Mouse (Mus musculus) stomach, postnatal 0 days (tissue): ENCODE measurements around the gene Oit1.

Experiments used
- CTCF ChIP-seq: IDR thresholded peaks from 2 replicates; pipeline ENCODE4 v1.5.1; 2016; ENCODE audit warnings: antibody characterized with exemption, low read depth, mild to moderate bottlenecking, moderate library complexity
- EP300 ChIP-seq: optimal IDR thresholded peaks from 2 replicates; pipeline ENCODE3; 2016; ENCODE audit warnings: antibody characterized with exemption

DNA sequence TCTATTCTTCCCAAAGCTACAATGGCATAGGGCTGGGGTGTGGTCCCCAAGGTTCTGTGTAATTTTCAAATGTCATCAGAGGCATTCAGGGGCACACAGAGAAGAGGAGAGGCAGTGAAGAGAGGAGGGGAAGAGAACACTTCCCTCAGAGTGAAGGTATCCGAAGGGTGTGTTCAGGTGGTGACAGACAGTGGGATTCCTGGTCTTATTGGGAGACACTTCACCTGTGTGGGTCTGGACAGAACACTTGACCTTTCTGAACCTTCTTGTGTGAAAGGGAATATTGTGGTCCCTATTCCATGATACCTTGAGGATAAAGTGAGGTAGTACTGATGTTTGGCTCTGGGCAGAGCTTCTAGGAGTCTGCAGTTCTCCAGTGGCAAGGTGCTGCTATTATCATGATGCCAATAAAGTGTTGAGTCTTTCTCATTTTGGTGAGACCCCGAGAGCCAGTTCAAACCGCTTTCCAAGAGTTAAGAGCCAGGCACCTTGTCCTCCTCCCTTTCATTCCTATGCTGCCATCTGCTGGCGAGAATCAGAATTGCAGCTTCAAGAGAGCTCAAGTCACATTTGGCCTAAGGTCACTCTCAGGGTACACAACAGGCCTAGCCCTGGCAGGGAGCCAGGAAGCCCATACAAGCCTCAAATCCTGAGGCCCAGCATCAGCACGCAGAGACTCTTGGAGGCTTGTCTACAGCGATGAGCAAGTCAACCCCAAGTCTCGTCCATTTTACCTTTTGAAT, 32.1 kb downstream of the Oit1 start:
- peak; percentile 99 for TF ChIP-seq CTCF
- no peak for TF ChIP-seq EP300
